Mouse (Mus musculus) spleen, adult 12 weeks (tissue): ENCODE measurements around the gene Orc3.
A peak's percentile ranks its signal among the peaks of the same experiment; 100 is the strongest.
"Not testable (repeated sequence)": the region's sequence is repeated elsewhere in the genome, so short reads cannot be mapped to it uniquely, and the experiment has no call there.

ENCODE experiments used
- DNase-seq: peaks from one replicate; pipeline ENCODE4 v3.0.0; 2022; ENCODE audit warnings: low spot score

The Orc3 gene

DNA sequence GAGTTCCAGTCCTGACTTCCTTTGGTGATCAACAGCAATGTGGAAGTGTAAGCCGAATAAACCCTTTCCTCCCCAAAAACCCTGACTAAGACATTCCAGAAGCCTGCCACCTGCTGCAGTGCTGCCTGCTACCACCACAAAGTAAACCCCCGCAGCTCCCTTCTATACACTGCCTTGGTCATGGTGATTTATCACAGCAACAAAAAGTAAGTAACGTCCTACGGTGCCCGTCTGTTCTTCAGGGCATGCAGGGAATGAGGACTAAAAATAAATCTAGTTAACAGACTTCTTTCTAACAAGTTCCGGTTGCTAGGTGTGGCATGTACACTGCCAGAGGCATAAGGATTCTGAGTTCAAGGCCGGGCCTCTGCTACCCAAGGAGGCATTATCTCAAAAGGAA lies 32.8 kb downstream of the Orc3 start:
- no peak for DNase-seq

GRCm38 (mm10) chr4:34581489-34581888 lies 33.3 kb downstream of the Orc3 start:
- not testable (repeated sequence) for DNase-seq

GRCm38 (mm10) chr4:34579215-34579614 lies 35.5 kb downstream of the Orc3 start:
- DNase-seq: no peak

GRCm38 (mm10) chr4:34577028-34577427 lies 37.7 kb downstream of the Orc3 start:
- DNase-seq: no peak

GRCm38 (mm10) chr4:34572876-34573275 lies 41.9 kb downstream of the Orc3 start:
- DNase-seq: no peak

- no peak for DNase-seq
These were observed 48.5 kb downstream of the Orc3 start for GRCm38 (mm10) chr4:34566226-34566625.

DNA sequence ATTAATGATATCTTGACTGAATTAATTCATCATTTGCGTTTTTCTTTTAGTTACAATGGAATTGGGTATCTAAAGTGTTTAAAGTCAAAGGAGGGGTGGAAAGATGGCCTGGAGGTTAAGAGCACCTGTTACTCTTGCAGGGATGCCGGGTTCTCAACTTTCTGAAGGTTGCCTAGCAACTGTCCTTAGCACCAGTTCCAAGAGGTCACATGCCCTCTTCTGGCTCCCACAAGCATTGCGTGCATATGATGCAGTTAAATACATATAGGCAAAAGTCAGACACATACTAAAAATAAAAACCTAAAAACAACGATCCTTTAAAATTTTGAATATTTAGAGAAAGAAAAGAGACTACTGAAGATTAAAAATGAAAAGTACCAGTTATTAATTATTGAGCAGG lies 53.8 kb downstream of the Orc3 start:
- DNase-seq: peak; percentile 21

GRCm38 (mm10) chr4:34556183-34556582 lies 58.6 kb downstream of the Orc3 start:
- DNase-seq: no peak

- DNase-seq: no peak
These were observed 59.1 kb downstream of the Orc3 start for GRCm38 (mm10) chr4:34555604-34556003.

GRCm38 (mm10) chr4:34554596-34554995 lies 60.1 kb downstream of the Orc3 start:
- no peak for DNase-seq

DNA sequence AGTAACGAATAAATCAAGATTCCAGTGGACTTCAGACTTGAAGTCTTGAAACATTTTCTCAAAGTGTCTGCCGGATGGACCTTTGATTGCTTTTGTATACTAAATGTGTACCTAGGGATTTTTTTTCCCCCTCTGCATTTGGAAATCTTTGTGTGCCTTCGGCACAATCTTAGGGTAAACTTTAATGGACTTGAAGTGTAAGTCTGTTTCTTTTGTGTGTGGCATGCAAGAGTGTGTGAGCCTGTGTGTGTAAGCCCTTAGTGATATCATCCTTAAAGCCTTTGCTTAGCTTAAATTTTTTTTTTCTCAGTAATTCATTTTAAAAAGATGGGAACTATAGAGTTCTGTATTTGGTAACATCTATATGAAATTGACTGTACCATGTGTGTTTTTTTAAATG lies 62.8 kb downstream of the Orc3 start:
- DNase-seq: no peak

DNA sequence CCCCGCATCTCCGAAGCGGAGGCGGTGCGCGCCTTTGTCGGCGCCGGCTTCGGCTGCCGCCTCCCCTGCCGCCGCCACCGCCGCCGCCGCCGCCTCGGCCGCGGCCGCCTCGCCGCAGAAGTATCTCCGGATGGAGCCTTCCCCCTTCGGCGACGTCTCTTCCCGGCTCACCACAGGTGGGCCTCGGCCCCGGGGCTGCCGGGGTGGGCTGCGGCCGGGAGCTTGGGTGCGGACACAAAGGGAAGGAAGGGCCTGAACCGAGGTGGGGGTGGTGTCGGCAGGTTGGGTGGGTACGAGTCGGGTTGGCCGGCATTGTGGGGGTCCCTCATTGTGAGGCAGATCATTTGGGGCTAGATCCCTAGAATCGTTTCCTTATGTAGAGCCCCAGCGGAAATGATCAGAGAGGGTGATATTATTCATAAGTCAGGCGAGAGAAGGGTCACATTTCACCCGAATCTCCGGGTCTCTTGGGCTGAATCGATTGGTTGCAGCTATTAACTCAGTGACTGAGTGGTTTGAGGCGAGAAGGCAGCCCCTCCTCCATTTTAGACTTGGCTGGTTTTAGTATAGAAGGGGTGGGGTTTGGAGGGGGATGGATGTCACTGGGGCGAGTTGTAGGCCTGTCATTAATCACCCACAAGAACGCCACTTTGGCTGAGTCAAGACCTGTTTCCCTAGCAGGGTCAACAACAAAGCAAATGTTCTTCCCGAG lies 63.5 kb downstream of the Orc3 start:
- peak; percentile 31 for DNase-seq

GRCm38 (mm10) chr4:34550748-34551097 lies 64.0 kb downstream of the Orc3 start, which contains the start of gene Akirin2:
Gene Akirin2, plus strand, starts transcription at chr4:34550937.
- DNase-seq: no peak

DNA sequence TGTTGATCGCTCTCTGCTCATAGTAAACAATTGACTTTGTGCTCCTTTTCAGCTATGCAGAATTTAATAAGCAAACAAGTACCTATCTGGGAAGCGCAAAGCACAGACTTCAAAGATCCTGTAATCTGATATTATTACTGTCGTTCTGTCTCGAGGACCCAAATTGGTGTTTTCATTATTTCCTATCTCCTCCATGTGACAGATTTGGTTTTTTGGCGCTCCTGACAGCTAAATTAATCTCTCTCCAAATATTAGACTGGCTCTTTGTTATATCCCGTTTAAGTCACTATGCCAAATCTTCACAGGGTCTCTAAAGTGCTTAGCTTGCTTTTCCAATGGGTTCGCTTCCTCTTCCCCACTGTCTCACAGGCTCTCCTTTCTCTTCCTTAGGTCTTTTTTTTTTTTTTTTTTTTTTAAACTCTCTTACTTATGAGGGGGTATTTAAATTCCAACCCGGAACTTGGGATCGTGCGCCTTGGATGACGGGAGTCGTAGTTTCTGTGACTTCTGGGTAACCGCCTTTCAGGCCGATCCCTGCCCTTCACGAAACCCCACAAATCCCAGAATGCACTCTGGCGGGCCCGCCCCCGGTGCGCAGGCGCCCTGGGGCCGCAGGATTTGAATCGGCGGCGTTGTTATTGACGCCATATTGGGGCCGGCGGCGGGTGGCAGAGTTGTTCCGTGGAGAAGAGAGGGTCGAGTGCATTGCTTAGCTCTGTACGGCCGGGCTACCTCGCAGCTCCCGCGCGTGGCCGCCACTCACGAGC lies 64.6 kb downstream of the Orc3 start:
- DNase-seq: peak; percentile 95

DNA sequence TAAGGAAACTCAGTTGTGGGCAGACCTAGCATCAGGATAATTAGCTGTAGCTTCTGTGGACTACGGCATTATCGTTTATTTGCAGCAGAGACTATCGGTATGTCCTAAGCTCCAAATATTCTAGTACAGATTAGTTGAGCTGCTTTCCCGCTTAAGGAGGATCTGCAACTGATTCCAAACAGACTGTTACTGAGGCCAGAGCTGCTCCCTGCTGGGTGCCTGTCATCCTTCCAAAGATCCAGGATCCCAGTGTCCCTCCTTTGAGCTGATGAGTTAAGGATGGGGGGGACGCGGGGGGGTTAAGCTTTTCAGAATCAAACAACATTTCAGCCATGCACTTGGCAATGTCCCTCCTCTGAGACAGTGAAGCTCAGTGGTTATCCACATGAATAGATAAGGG lies 84.8 kb downstream of the Orc3 start:
- DNase-seq: no peak

- no peak for DNase-seq
These were observed 85.4 kb downstream of the Orc3 start for GRCm38 (mm10) chr4:34529379-34529778.

DNA sequence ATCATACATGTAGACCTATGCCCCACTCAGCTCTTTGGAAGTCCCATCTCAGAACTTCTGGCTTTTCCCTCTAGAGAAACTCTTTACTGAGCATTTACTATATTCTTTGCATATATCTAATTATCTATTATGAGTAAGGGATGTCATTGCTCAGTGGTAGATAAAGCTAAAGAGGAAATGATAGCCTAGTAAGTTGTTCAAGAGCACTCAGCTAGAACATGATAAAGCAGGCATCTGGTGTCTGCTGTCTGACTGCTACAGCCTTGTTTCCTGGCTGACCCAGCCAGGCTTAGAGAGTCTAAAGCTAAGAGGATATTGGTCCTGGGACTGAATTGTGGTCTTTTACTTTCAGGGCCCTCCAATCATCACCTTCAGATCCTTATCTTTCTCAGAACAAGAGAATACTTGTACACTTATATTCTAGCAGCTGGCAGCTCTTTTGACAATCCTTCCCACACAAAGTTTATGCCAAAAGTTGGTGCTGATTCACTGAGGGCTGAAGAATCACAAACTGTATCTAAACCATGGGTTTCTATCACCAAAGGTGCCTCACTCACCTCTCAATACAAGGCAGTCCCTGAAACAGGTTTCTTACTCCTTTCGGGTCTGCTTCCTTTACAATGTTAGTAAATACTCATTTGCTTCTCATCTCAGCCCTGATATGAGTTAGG lies 86.2 kb downstream of the Orc3 start:
- no peak for DNase-seq

- DNase-seq: no peak
These were observed 88.0 kb downstream of the Orc3 start for GRCm38 (mm10) chr4:34526771-34527170.

DNA sequence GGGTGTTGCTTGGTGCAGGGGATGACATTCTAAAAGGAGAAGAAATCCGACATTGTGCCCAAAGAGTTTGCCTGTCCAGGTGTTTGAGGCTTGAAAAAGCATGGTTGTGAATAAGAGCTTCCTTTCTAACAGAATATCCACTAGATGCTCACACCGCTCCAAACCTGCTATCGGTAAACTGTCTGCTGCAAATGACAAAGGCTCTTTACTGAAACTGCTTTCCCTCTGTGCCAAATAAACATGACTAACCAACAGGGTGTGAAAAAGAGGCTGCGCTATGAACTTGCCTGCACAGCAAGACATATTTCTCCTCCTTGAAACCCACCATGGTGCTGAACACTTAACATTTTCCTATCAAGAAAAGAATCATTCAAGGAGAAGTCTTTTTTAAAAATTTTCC lies 91.2 kb downstream of the Orc3 start:
- no peak for DNase-seq

DNA sequence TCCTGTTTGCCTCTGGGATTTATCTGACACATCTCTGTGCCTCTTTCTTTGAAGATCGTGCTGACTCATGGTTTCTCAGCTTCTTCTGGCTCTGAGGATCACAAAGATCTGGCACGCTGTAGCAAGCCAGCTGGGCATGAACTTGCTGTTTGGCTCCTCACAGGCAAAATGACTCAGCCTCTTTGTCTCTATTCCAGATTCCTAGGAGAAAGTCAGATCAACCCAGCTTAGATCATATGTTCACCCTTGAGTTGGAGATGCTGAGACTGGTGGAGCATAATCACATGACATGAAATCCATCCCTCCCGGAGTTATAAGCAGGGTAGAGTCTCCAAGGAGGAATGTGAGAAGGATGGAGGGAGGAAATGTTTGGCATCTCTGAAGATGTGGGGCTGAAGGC lies 91.9 kb downstream of the Orc3 start:
- no peak for DNase-seq
